Mouse (Mus musculus) CH12.LX (cell line): ENCODE results near the gene Aplp2.

Experiments used
- CHD1 ChIP-seq: IDR thresholded peaks from 2 replicates; pipeline ENCODE4 v1.6.1; 2012; ENCODE audit warnings: low read depth, low read length, improper control_type of control experiment, inconsistent platforms
- CTCF ChIP-seq, 2 experiments: IDR thresholded peaks in 1 of 2; conservative IDR thresholded peaks in 1 of 2; 2 replicates each; pipeline ENCODE4 v1.5.1; 2011 to 2012; ENCODE audit warnings: low read depth in 2 of 2, low read length in 2 of 2, improper control_type of control experiment in 1 of 2, inconsistent platforms in 1 of 2, mild to moderate bottlenecking in 1 of 2, moderate library complexity in 1 of 2

DNA sequence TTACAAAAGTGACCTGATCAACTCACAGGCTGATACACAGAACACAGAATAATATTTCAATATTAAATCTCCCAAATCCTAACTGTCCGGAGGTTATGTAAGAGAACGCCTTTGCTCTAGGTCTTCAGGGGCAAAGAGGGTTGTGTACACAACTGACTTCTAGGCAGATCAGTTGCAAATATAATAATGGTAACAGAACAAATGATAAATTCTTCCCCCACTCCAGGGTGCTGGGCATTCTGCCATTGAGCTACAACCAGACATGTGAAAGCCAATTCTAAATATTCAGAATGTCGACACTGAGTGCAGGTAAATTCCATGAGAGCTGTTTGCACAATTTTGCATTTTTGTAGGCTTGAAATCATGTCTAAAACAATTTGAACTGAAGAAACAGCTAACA, 3.9 kb downstream of the Aplp2 start:
- TF ChIP-seq CHD1 (no peak), CTCF (conservative IDR thresholded peaks at IDR 0.05 in 1 of 2, IDR thresholded peaks at IDR 0.05 in 1 of 2; ENCODE audit: low read depth in 2 of 2, low read length in 2 of 2) (no peak)
